Mouse (Mus musculus): ENCODE results near the gene Basp1. TPM values are rescaled to one million over a fixed set of nuclear protein-coding genes. Genes with fewer than 3 reads are reported as not detected.

Gene Basp1
- polyA plus RNA-seq, 1 experiment from 2014 or later: 0.94 TPM

GRCm38 (mm10) chr15:25430167-25430566, 16.6 kb upstream of the Basp1 start:
- no peak overlapping the region for H3K4me2 ChIP-seq (ENCODE audit: low read depth, low read length)
- no peak overlapping the region for H3K4me3 ChIP-seq (ENCODE audit: low read depth, low read length)
- no peak for ATAC-seq (ENCODE audit: low read depth)
- WGBS (ENCODE audit: insufficient replicate concordance): 52% methylated on average over 3 of the region's 3 CpGs
- no peaks in the 10 kb centered on the region for H3K9me3 ChIP-seq (replicated peaks; ENCODE audit: control insufficient read depth, low read length)
- H3K36me3 ChIP-seq (ENCODE audit: control insufficient read depth, insufficient read depth): no peaks in the 10 kb centered on the region
- H3K4me1 ChIP-seq (ENCODE audit: control insufficient read depth, low read depth, low read length): no peaks in the 10 kb centered on the region
- H3K27me3 ChIP-seq (ENCODE audit: control insufficient read depth, insufficient read depth, low read depth, low read length): no peaks in the 10 kb centered on the region
- no peak overlapping the region for H3K9ac ChIP-seq (ENCODE audit: low read depth, low read length)
- H3K27ac ChIP-seq (ENCODE audit: low read length): no peak overlapping the region

- H3K36me3 ChIP-seq (ENCODE audit: control insufficient read depth, insufficient read depth): no peaks in the 10 kb centered on the region
- no peak overlapping the region for H3K27ac ChIP-seq (ENCODE audit: low read length)
- no peak overlapping the region for H3K9ac ChIP-seq (ENCODE audit: low read depth, low read length)
- no peaks in the 10 kb centered on the region for H3K9me3 ChIP-seq (replicated peaks; ENCODE audit: control insufficient read depth, low read length)
- no peaks in the 10 kb centered on the region for H3K4me1 ChIP-seq (ENCODE audit: control insufficient read depth, low read depth, low read length)
- no peak for ATAC-seq (ENCODE audit: low read depth)
- no peak overlapping the region for H3K4me3 ChIP-seq (ENCODE audit: low read depth, low read length)
- H3K4me2 ChIP-seq (ENCODE audit: low read depth, low read length): no peak overlapping the region
- no peaks in the 10 kb centered on the region for H3K27me3 ChIP-seq (ENCODE audit: control insufficient read depth, insufficient read depth, low read depth, low read length)
- WGBS (ENCODE audit: insufficient replicate concordance): 53% methylated on average over 7 of the region's 7 CpGs
Measured at GRCm38 (mm10) chr15:25429007-25429406, 15.4 kb upstream of the Basp1 start.

- no peaks in the 10 kb centered on the region for H3K36me3 ChIP-seq (ENCODE audit: control insufficient read depth, insufficient read depth)
- no peak overlapping the region for H3K27ac ChIP-seq (ENCODE audit: low read length)
- H3K9ac ChIP-seq (ENCODE audit: low read depth, low read length): no peak overlapping the region
- H3K4me3 ChIP-seq (ENCODE audit: low read depth, low read length): no peak overlapping the region
- ATAC-seq (ENCODE audit: low read depth): no peak
- no peak overlapping the region for H3K4me2 ChIP-seq (ENCODE audit: low read depth, low read length)
- WGBS (ENCODE audit: insufficient replicate concordance): 40% methylated on average over 7 of the region's 7 CpGs
- H3K9me3 ChIP-seq (replicated peaks; ENCODE audit: control insufficient read depth, low read length): no peaks in the 10 kb centered on the region
- H3K4me1 ChIP-seq (ENCODE audit: control insufficient read depth, low read depth, low read length): no peaks in the 10 kb centered on the region
- no peaks in the 10 kb centered on the region for H3K27me3 ChIP-seq (ENCODE audit: control insufficient read depth, insufficient read depth, low read depth, low read length)
Measured at GRCm38 (mm10) chr15:25428551-25428950, 15.0 kb upstream of the Basp1 start.

GRCm38 (mm10) chr15:25420266-25420665, 6.7 kb upstream of the Basp1 start:
- Histone ChIP-seq H3K4me3 (ENCODE audit: low read depth, low read length) (no peak overlapping the region), H3K4me2 (ENCODE audit: low read depth, low read length) (no peak overlapping the region), H3K36me3 (ENCODE audit: control insufficient read depth, insufficient read depth) (no peaks in the 10 kb centered on the region), H3K27me3 (ENCODE audit: control insufficient read depth, insufficient read depth, low read depth, low read length) (no peaks in the 10 kb centered on the region), H3K4me1 (ENCODE audit: control insufficient read depth, low read depth, low read length) (no peaks in the 10 kb centered on the region), H3K9ac (ENCODE audit: low read depth, low read length) (no peak overlapping the region), H3K27ac (ENCODE audit: low read length) (no peak overlapping the region), H3K9me3 (replicated peaks; ENCODE audit: control insufficient read depth, low read length) (no peaks in the 10 kb centered on the region)
- WGBS (ENCODE audit: insufficient replicate concordance): 69% methylated on average over 9 of the region's 9 CpGs
- no peak for ATAC-seq (ENCODE audit: low read depth)

- H3K27me3 ChIP-seq (ENCODE audit: control insufficient read depth, insufficient read depth, low read depth, low read length): peaks cover 30% of the 10 kb centered on the region
- H3K4me2 ChIP-seq (ENCODE audit: low read depth, low read length): no peak overlapping the region
- no peak overlapping the region for H3K4me3 ChIP-seq (ENCODE audit: low read depth, low read length)
- whole genome bisulfite sequencing (ENCODE audit: insufficient replicate concordance): 60% methylated on average over 6 of the region's 6 CpGs
- no peak for ATAC-seq (ENCODE audit: low read depth)
- H3K36me3 ChIP-seq (ENCODE audit: control insufficient read depth, insufficient read depth): no peaks in the 10 kb centered on the region
- H3K9me3 ChIP-seq (replicated peaks; ENCODE audit: control insufficient read depth, low read length): no peaks in the 10 kb centered on the region
- no peak overlapping the region for H3K27ac ChIP-seq (ENCODE audit: low read length)
- H3K9ac ChIP-seq (ENCODE audit: low read depth, low read length): no peak overlapping the region
- peaks cover 2% of the 10 kb centered on the region for H3K4me1 ChIP-seq (ENCODE audit: control insufficient read depth, low read depth, low read length)
Measured at GRCm38 (mm10) chr15:25416367-25416766, 2.8 kb upstream of the Basp1 start.

- H3K27ac ChIP-seq (ENCODE audit: low read length): no peak overlapping the region
- no peaks in the 10 kb centered on the region for H3K36me3 ChIP-seq (ENCODE audit: control insufficient read depth, insufficient read depth)
- H3K9me3 ChIP-seq (replicated peaks; ENCODE audit: control insufficient read depth, low read length): no peaks in the 10 kb centered on the region
- no peak for ATAC-seq (ENCODE audit: low read depth)
- no peak overlapping the region for H3K4me2 ChIP-seq (ENCODE audit: low read depth, low read length)
- 54% methylated on average over 4 of the region's 4 CpGs for WGBS (ENCODE audit: insufficient replicate concordance)
- peaks cover 30% of the 10 kb centered on the region for H3K27me3 ChIP-seq (ENCODE audit: control insufficient read depth, insufficient read depth, low read depth, low read length)
- no peak overlapping the region for H3K9ac ChIP-seq (ENCODE audit: low read depth, low read length)
- H3K4me1 ChIP-seq (ENCODE audit: control insufficient read depth, low read depth, low read length): peaks cover 2% of the 10 kb centered on the region
- H3K4me3 ChIP-seq (ENCODE audit: low read depth, low read length): no peak overlapping the region
Measured at GRCm38 (mm10) chr15:25415958-25416357, 2.4 kb upstream of the Basp1 start.

GRCm38 (mm10) chr15:25414747-25415119, 1.2 kb upstream of the Basp1 start:
- Histone ChIP-seq H3K9ac (ENCODE audit: low read depth, low read length) (no peak overlapping the region), H3K36me3 (ENCODE audit: control insufficient read depth, insufficient read depth) (no peaks in the 10 kb centered on the region), H3K27me3 (ENCODE audit: control insufficient read depth, insufficient read depth, low read depth, low read length) (peaks cover 30% of the 10 kb centered on the region), H3K27ac (ENCODE audit: low read length) (no peak overlapping the region), H3K4me3 (ENCODE audit: low read depth, low read length) (peak overlapping the region; percentile 36), H3K4me2 (ENCODE audit: low read depth, low read length) (peak overlapping the region; percentile 59), H3K4me1 (ENCODE audit: control insufficient read depth, low read depth, low read length) (peaks cover 2% of the 10 kb centered on the region), H3K9me3 (replicated peaks; ENCODE audit: control insufficient read depth, low read length) (no peaks in the 10 kb centered on the region)
- no peak for ATAC-seq (ENCODE audit: low read depth)
- WGBS (ENCODE audit: insufficient replicate concordance): under 1% methylated on average over 14 of the region's 14 CpGs

GRCm38 (mm10) chr15:25414011-25414746, 615 bp upstream of the Basp1 start:
- H3K27ac ChIP-seq (ENCODE audit: low read length): no peak overlapping the region
- ATAC-seq (ENCODE audit: low read depth): peak; percentile 13; the same call in 1 of the 2 replicates
- H3K9me3 ChIP-seq (replicated peaks; ENCODE audit: control insufficient read depth, low read length): no peaks in the 10 kb centered on the region
- WGBS (ENCODE audit: insufficient replicate concordance): 1% methylated on average over 32 of the region's 36 CpGs
- H3K27me3 ChIP-seq (ENCODE audit: control insufficient read depth, insufficient read depth, low read depth, low read length): peaks cover 30% of the 10 kb centered on the region
- no peaks in the 10 kb centered on the region for H3K36me3 ChIP-seq (ENCODE audit: control insufficient read depth, insufficient read depth)
- H3K4me3 ChIP-seq (ENCODE audit: low read depth, low read length): peak overlapping the region; percentile 55
- H3K4me1 ChIP-seq (ENCODE audit: control insufficient read depth, low read depth, low read length): peaks cover 2% of the 10 kb centered on the region
- no peak overlapping the region for H3K9ac ChIP-seq (ENCODE audit: low read depth, low read length)
- peak overlapping the region; percentile 59 for H3K4me2 ChIP-seq (ENCODE audit: low read depth, low read length)

GRCm38 (mm10) chr15:25412761-25413261, 753 bp downstream of the Basp1 start:
- peaks cover 2% of the 10 kb centered on the region for H3K4me1 ChIP-seq (ENCODE audit: control insufficient read depth, low read depth, low read length)
- H3K27me3 ChIP-seq (ENCODE audit: control insufficient read depth, insufficient read depth, low read depth, low read length): peaks cover 30% of the 10 kb centered on the region
- peak overlapping the region; percentile 7; the same call in 1 of the 2 replicates for H3K9ac ChIP-seq (ENCODE audit: low read depth, low read length)
- under 1% methylated on average over 35 of the region's 35 CpGs for WGBS (ENCODE audit: insufficient replicate concordance)
- ATAC-seq (ENCODE audit: low read depth): no peak
- peak overlapping the region; percentile 59 for H3K4me2 ChIP-seq (ENCODE audit: low read depth, low read length)
- no peaks in the 10 kb centered on the region for H3K9me3 ChIP-seq (replicated peaks; ENCODE audit: control insufficient read depth, low read length)
- no peak overlapping the region for H3K27ac ChIP-seq (ENCODE audit: low read length)
- peak overlapping the region; percentile 55 for H3K4me3 ChIP-seq (ENCODE audit: low read depth, low read length)
- H3K36me3 ChIP-seq (ENCODE audit: control insufficient read depth, insufficient read depth): no peaks in the 10 kb centered on the region

All from liver, embryonic 16.5 days (tissue).